Mouse (Mus musculus): ENCODE data around the gene Tut4. TPM values are rescaled to one million over a fixed set of nuclear protein-coding genes. Genes with fewer than 3 reads are reported as not detected.

The Tut4 gene
- polyA plus RNA-seq (2014; fragmentation: Nextera tagmentation; extraction: Ambion mirVana), result 61.9 and 66.9 TPM in 2 replicates

GRCm38 (mm10) chr4:108459231-108460155 is at the start of gene Tut4:
Gene Tut4, plus strand, starts transcription at chr4:108459426.
- peak within 1 kb of the TSS; percentile 88 for H3K4me3 ChIP-seq (ENCODE audit: low read depth, low read length)
- 0 out of 2 replicates have a peak, but pooled peaks cover 3% of the 10 kb centered on the region for H3K36me3 ChIP-seq (ENCODE audit: control insufficient read depth, insufficient read depth, low read length)
- peak; percentile 92 for ATAC-seq (ENCODE audit: low FRiP score)
- DNase-seq (ENCODE audit: low spot score, missing footprints), result peak; percentile 99
- H3K4me2 ChIP-seq, result peak within 1 kb of the TSS; percentile 76
- H3K9me3 ChIP-seq (ENCODE audit: control insufficient read depth, low read length), result no peaks in the 10 kb centered on the region
- H3K9ac ChIP-seq (ENCODE audit: low read length), result peak within 1 kb of the TSS; percentile 96
- H3K4me1 ChIP-seq (ENCODE audit: control insufficient read depth, insufficient read depth, low read length), result peaks cover 10% of the 10 kb centered on the region
- under 1% methylated on average over 73 of the region's 97 CpGs for WGBS
- peak within 1 kb of the TSS; percentile 92 for H3K27ac ChIP-seq (ENCODE audit: low read depth, low read length)
- H3K27me3 ChIP-seq (ENCODE audit: control insufficient read depth, insufficient read depth, low read length), result no peaks in the 10 kb centered on the region

GRCm38 (mm10) chr4:108424587-108424986 is 34.6 kb upstream of the Tut4 start:
- H3K36me3 ChIP-seq (ENCODE audit: control insufficient read depth, insufficient read depth, low read length), result no peaks in the 10 kb centered on the region
- ATAC-seq (ENCODE audit: low FRiP score) (no peak), DNase-seq (ENCODE audit: low spot score, missing footprints) (no peak)
- H3K9me3 ChIP-seq (ENCODE audit: control insufficient read depth, low read length), result no peaks in the 10 kb centered on the region
- H3K27ac ChIP-seq (ENCODE audit: low read depth, low read length), result no peak overlapping the region
- no peaks in the 10 kb centered on the region for H3K4me1 ChIP-seq (ENCODE audit: control insufficient read depth, insufficient read depth, low read length)
- H3K4me2 ChIP-seq, result no peak overlapping the region
- H3K27me3 ChIP-seq (ENCODE audit: control insufficient read depth, insufficient read depth, low read length), result no peaks in the 10 kb centered on the region
- no peak overlapping the region for H3K4me3 ChIP-seq (ENCODE audit: low read depth, low read length)
- WGBS, result 84% methylated on average over 2 of the region's 2 CpGs
- H3K9ac ChIP-seq (ENCODE audit: low read length), result no peak overlapping the region

- Histone ChIP-seq H3K27ac (ENCODE audit: low read depth, low read length) (no peak overlapping the region), H3K27me3 (ENCODE audit: control insufficient read depth, insufficient read depth, low read length) (no peaks in the 10 kb centered on the region), H3K4me2 (no peak overlapping the region), H3K36me3 (ENCODE audit: control insufficient read depth, insufficient read depth, low read length) (no peaks in the 10 kb centered on the region), H3K9me3 (ENCODE audit: control insufficient read depth, low read length) (no peaks in the 10 kb centered on the region), H3K4me1 (ENCODE audit: control insufficient read depth, insufficient read depth, low read length) (peaks cover 18% of the 10 kb centered on the region), H3K4me3 (ENCODE audit: low read depth, low read length) (no peak overlapping the region), H3K9ac (ENCODE audit: low read length) (no peak overlapping the region)
- ATAC-seq (ENCODE audit: low FRiP score), result no peak
- 85% methylated on average over 11 of the region's 11 CpGs for WGBS
- peak; percentile 73 for DNase-seq (ENCODE audit: low spot score, missing footprints)
Observed at GRCm38 (mm10) chr4:108427719-108428340, 31.4 kb upstream of the Tut4 start.

DNA sequence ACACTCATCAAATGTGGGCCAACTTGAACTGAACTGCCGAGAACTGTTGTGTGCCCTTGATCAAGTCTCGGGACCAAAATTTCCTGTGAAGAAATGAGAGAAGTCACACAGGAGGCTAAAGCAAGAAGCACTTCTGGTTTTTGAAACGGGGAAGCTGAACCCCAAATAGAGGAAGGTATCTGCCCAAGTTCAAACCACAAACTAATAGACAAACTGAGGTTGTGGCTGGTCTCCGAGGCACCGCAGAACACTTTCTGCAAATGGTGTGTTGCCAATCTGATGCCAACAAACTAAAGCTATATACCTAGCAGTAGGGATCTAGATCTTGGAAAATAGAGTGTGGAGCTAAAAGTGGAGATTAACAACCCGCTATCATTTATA is 30.9 kb upstream of the Tut4 start:
- Histone ChIP-seq H3K9me3 (ENCODE audit: control insufficient read depth, low read length) (no peaks in the 10 kb centered on the region), H3K4me1 (ENCODE audit: control insufficient read depth, insufficient read depth, low read length) (peaks cover 18% of the 10 kb centered on the region), H3K4me2 (no peak overlapping the region), H3K4me3 (ENCODE audit: low read depth, low read length) (no peak overlapping the region), H3K27me3 (ENCODE audit: control insufficient read depth, insufficient read depth, low read length) (no peaks in the 10 kb centered on the region), H3K36me3 (ENCODE audit: control insufficient read depth, insufficient read depth, low read length) (no peaks in the 10 kb centered on the region), H3K9ac (ENCODE audit: low read length) (no peak overlapping the region), H3K27ac (ENCODE audit: low read depth, low read length) (no peak overlapping the region)
- ATAC-seq (ENCODE audit: low FRiP score) (no peak), DNase-seq (ENCODE audit: low spot score, missing footprints) (no peak)
- WGBS, result 88% methylated on average over 6 of the region's 6 CpGs

DNA sequence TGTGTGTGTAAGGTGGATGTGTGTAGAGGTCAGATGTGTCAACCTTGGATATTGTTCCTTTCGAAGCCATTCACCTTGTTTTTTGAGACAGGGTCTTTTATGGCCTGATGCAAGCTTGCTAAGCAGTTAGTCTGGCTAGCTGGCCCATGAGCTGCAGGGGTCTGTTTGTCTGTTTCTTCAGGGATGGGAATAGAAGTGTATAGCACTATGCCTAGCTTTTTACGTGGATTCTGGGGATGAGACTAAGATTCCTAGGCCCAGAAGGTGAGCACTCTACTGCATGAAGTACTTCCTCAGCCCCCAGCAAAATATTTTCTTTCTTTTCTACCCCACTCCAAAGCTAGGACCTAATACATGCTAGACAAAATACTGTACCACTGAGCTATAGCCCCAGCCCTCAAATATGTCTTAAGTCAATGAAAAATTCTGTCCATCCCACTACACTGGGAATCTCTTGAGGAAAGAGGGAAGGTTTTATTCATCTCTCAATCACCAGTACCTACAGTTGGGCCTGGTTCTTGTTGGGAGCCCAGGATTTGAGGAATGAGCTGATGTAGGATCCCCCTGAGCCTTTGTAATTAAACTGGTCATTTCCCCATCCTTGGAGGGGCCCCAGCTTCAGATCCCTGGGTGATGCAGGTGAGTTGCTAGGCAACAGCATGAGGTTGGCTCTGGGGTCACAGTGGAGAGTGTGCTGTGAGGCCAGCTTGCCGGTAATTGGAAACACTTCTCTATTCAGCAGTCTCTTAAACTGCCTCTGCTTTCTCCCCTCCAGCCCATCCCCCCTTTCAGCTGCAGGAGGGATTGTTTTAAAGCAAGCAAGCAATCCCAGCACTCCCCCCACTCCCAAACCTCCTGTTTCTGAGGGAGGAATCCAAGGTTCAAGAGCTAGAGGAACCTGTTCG is 28.3 kb upstream of the Tut4 start:
- 28% methylated on average over 4 of the region's 4 CpGs for WGBS
- Histone ChIP-seq H3K9me3 (ENCODE audit: control insufficient read depth, low read length) (no peaks in the 10 kb centered on the region), H3K36me3 (ENCODE audit: control insufficient read depth, insufficient read depth, low read length) (no peaks in the 10 kb centered on the region), H3K4me3 (ENCODE audit: low read depth, low read length) (no peak overlapping the region), H3K4me1 (ENCODE audit: control insufficient read depth, insufficient read depth, low read length) (peaks cover 18% of the 10 kb centered on the region), H3K9ac (ENCODE audit: low read length) (no peak overlapping the region), H3K27ac (ENCODE audit: low read depth, low read length) (peak overlapping the region; percentile 61), H3K4me2 (no peak overlapping the region; the same call in 1 of the 2 replicates), H3K27me3 (ENCODE audit: control insufficient read depth, insufficient read depth, low read length) (no peaks in the 10 kb centered on the region)
- ATAC-seq (ENCODE audit: low FRiP score), result peak; percentile 97
- peak; percentile 94 for DNase-seq (ENCODE audit: low spot score, missing footprints)

- Histone ChIP-seq H3K4me1 (ENCODE audit: control insufficient read depth, insufficient read depth, low read length) (peaks cover 18% of the 10 kb centered on the region), H3K9ac (ENCODE audit: low read length) (no peak overlapping the region), H3K4me3 (ENCODE audit: low read depth, low read length) (no peak overlapping the region), H3K27me3 (ENCODE audit: control insufficient read depth, insufficient read depth, low read length) (no peaks in the 10 kb centered on the region), H3K27ac (ENCODE audit: low read depth, low read length) (peak overlapping the region; percentile 49; the same call in 1 of the 2 replicates), H3K4me2 (no peak overlapping the region; the same call in 1 of the 2 replicates), H3K9me3 (ENCODE audit: control insufficient read depth, low read length) (no peaks in the 10 kb centered on the region), H3K36me3 (ENCODE audit: control insufficient read depth, insufficient read depth, low read length) (no peaks in the 10 kb centered on the region)
- DNase-seq (ENCODE audit: low spot score, missing footprints) (no peak), ATAC-seq (ENCODE audit: low FRiP score) (peak; percentile 31)
- WGBS, result 22% methylated on average over 2 of the region's 2 CpGs
Observed at GRCm38 (mm10) chr4:108431561-108431936, 27.7 kb upstream of the Tut4 start.

GRCm38 (mm10) chr4:108433341-108433740 is 25.9 kb upstream of the Tut4 start:
- WGBS, result 52% methylated on average over 6 of the region's 6 CpGs
- DNase-seq (ENCODE audit: low spot score, missing footprints), result peak; percentile 66
- H3K4me1 ChIP-seq (ENCODE audit: control insufficient read depth, insufficient read depth, low read length), result peaks cover 18% of the 10 kb centered on the region
- ATAC-seq (ENCODE audit: low FRiP score), result no peak
- no peaks in the 10 kb centered on the region for H3K9me3 ChIP-seq (ENCODE audit: control insufficient read depth, low read length)
- H3K4me3 ChIP-seq (ENCODE audit: low read depth, low read length), result no peak overlapping the region
- no peak overlapping the region for H3K27ac ChIP-seq (ENCODE audit: low read depth, low read length)
- H3K27me3 ChIP-seq (ENCODE audit: control insufficient read depth, insufficient read depth, low read length), result no peaks in the 10 kb centered on the region
- no peaks in the 10 kb centered on the region for H3K36me3 ChIP-seq (ENCODE audit: control insufficient read depth, insufficient read depth, low read length)
- no peak overlapping the region for H3K4me2 ChIP-seq
- no peak overlapping the region for H3K9ac ChIP-seq (ENCODE audit: low read length)

- no peaks in the 10 kb centered on the region for H3K9me3 ChIP-seq (ENCODE audit: control insufficient read depth, low read length)
- H3K27me3 ChIP-seq (ENCODE audit: control insufficient read depth, insufficient read depth, low read length), result no peaks in the 10 kb centered on the region
- H3K4me1 ChIP-seq (ENCODE audit: control insufficient read depth, insufficient read depth, low read length), result peaks cover 18% of the 10 kb centered on the region
- no peak overlapping the region for H3K27ac ChIP-seq (ENCODE audit: low read depth, low read length)
- H3K9ac ChIP-seq (ENCODE audit: low read length), result no peak overlapping the region
- 88% methylated on average over 4 of the region's 4 CpGs for WGBS
- H3K4me2 ChIP-seq, result no peak overlapping the region
- H3K36me3 ChIP-seq (ENCODE audit: control insufficient read depth, insufficient read depth, low read length), result no peaks in the 10 kb centered on the region
- DNase-seq (ENCODE audit: low spot score, missing footprints) (peak; percentile 12), ATAC-seq (ENCODE audit: low FRiP score) (no peak)
- no peak overlapping the region for H3K4me3 ChIP-seq (ENCODE audit: low read depth, low read length)
Observed at GRCm38 (mm10) chr4:108434221-108434620, 25.0 kb upstream of the Tut4 start.
